Mouse (Mus musculus): ENCODE measurements around the gene Olfr1386. TPM values are rescaled to one million over a fixed set of nuclear protein-coding genes. Genes with fewer than 3 reads are reported as not detected.
"Not testable (repeated sequence)": the region's sequence is repeated elsewhere in the genome, so short reads cannot be mapped to it uniquely, and the experiment has no call there.

The Olfr1386 gene
- polyA plus RNA-seq (2014; fragmentation: Nextera tagmentation; extraction: Ambion mirVana): not detected in 2 replicates

DNA sequence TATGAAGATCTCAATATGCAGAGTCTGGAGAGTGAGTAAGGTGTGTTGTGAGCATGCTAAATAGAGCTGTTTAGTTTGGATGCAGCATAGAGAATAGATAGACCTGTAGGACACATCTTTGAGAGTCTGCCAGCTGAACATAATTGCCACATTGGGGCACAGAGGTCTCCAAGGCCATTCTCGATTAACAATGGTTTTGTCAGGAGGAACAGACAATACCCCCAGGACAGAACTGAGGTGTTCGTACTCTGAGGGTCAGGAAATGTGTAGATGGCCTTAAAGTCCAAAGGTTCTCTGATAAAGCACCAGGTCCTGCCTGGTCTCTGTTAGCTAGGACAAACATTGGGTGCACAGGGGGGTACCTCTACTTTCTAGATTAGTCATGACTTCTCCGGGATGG lies at the start of gene Olfr1386:
Gene Olfr1386, plus strand, starts transcription at position 301 of the 400 bp plus-strand sequence.
- not testable (repeated sequence) for H3K4me1 ChIP-seq (ENCODE audit: insufficient read depth); H3K4me2 ChIP-seq; DNase-seq; H3K9ac ChIP-seq; ATAC-seq (ENCODE audit: insufficient read depth); H3K27ac ChIP-seq (ENCODE audit: low read depth); H3K36me3 ChIP-seq (ENCODE audit: insufficient read depth); H3K9me3 ChIP-seq (ENCODE audit: low read depth, low read length); H3K4me3 ChIP-seq (ENCODE audit: low read depth, low read length); H3K27me3 ChIP-seq (ENCODE audit: insufficient read depth, low read length)
- 73% methylated on average over 2 of the region's 3 CpGs for WGBS

DNA sequence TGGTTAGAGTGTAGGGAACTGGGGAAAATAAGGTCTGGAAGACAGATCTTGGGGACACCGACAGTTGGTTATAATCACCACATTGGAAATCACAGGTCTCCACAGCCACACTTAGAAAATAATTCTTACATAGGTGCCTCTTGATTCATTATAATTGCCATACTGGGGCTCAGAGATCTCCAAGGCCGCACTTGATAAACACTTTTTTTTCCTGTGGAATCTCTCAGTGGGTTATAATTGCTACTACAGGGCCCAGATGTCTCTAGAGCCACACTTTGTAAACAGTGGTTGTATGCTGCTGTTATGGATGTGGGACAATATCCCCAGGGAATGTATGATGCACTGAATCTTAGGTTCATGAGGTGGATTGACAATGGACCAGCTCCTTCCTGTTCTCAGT lies 42.1 kb upstream of the Olfr1386 start, which contains the start of gene Olfr1389:
Gene Olfr1389, plus strand, starts transcription at position 301 of the 400 bp plus-strand sequence.
- Histone ChIP-seq H3K4me1 (ENCODE audit: insufficient read depth) (no peaks in the 10 kb centered on the region), H3K4me2 (no peak within 1 kb of the TSS), H3K9me3 (ENCODE audit: low read depth, low read length) (no peaks in the 10 kb centered on the region), H3K36me3 (ENCODE audit: insufficient read depth) (no peaks in the 10 kb centered on the region), H3K9ac (no peak within 1 kb of the TSS), H3K27ac (ENCODE audit: low read depth) (no peak within 1 kb of the TSS), H3K4me3 (ENCODE audit: low read depth, low read length) (no peak within 1 kb of the TSS), H3K27me3 (ENCODE audit: insufficient read depth, low read length) (no peaks in the 10 kb centered on the region)
- 84% methylated on average over 2 of the region's 2 CpGs for WGBS
- no peak for ATAC-seq (ENCODE audit: insufficient read depth)
- no peak for DNase-seq
- no peak for TF ChIP-seq CTCF (IDR thresholded peaks at IDR 0.05; ENCODE audit: low read depth)

DNA sequence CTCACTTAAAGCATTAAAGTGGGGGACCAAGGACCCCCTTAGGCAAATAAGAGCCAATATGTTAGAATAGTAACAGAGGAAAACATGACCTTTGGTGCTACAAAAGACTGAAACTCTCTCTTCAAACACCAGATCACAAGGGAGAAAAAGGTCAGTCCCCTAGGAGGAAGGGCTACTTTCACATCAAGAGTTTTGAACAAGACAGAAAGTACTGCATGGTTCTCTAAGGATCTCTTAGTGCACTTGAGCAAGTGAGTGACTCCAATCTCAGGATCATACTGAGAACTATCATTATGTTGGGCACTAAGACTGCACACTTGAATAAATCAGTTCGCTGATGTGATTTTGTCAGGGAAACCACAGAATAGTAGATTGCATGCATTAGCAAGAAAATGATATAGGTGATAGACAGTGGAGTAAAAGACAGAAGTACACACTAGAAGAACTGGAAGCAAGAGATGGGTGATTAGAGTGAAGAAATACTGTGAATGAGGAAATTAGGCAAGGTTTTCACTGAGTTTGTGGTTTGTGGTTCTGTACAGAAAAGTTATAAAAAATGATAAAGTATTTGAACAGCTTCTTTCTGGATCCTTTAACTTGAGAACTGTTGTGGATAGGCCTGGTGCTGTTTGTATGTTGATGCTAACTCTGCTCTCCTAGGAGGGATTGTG lies 39.5 kb upstream of the Olfr1386 start:
- no peaks in the 10 kb centered on the region for H3K36me3 ChIP-seq (ENCODE audit: insufficient read depth)
- H3K4me1 ChIP-seq (ENCODE audit: insufficient read depth): no peaks in the 10 kb centered on the region
- ATAC-seq (ENCODE audit: insufficient read depth): no peak
- no peak overlapping the region for H3K4me2 ChIP-seq
- no peak for DNase-seq
- no peak for TF ChIP-seq CTCF (IDR thresholded peaks at IDR 0.05; ENCODE audit: low read depth)
- no peaks in the 10 kb centered on the region for H3K27me3 ChIP-seq (ENCODE audit: insufficient read depth, low read length)
- H3K9ac ChIP-seq: no peak overlapping the region
- H3K4me3 ChIP-seq (ENCODE audit: low read depth, low read length): no peak overlapping the region
- H3K9me3 ChIP-seq (ENCODE audit: low read depth, low read length): no peaks in the 10 kb centered on the region
- WGBS: 88% methylated on average over 1 of the region's 1 CpGs
- no peak overlapping the region for H3K27ac ChIP-seq (ENCODE audit: low read depth)

DNA sequence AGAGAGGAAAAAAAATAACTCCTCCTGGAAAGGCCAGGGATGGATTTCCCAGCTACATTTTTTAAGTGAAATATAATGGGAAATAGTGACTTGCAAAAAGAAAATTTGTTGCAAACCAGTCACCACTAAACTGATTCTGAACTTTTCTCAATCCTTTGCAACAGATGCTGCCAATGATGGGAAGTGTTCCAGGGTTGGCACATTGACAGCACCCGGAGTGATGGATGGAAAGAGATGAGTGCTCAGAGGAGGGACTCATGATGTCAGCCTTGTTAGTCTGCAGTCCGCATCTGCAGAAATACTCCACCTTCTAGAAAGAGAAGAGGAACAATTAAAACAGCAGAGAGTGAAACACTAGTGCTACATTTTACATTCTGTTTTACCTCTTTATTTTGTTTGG lies 35.2 kb upstream of the Olfr1386 start:
- no peak for ATAC-seq (ENCODE audit: insufficient read depth)
- Histone ChIP-seq H3K4me1 (ENCODE audit: insufficient read depth) (no peaks in the 10 kb centered on the region), H3K27me3 (ENCODE audit: insufficient read depth, low read length) (no peaks in the 10 kb centered on the region), H3K36me3 (ENCODE audit: insufficient read depth) (no peaks in the 10 kb centered on the region), H3K4me2 (no peak overlapping the region), H3K9ac (no peak overlapping the region), H3K4me3 (ENCODE audit: low read depth, low read length) (no peak overlapping the region), H3K9me3 (ENCODE audit: low read depth, low read length) (no peaks in the 10 kb centered on the region), H3K27ac (ENCODE audit: low read depth) (no peak overlapping the region)
- TF ChIP-seq CTCF (IDR thresholded peaks at IDR 0.05; ENCODE audit: low read depth): no peak
- DNase-seq: no peak
- 79% methylated on average over 2 of the region's 2 CpGs for WGBS

DNA sequence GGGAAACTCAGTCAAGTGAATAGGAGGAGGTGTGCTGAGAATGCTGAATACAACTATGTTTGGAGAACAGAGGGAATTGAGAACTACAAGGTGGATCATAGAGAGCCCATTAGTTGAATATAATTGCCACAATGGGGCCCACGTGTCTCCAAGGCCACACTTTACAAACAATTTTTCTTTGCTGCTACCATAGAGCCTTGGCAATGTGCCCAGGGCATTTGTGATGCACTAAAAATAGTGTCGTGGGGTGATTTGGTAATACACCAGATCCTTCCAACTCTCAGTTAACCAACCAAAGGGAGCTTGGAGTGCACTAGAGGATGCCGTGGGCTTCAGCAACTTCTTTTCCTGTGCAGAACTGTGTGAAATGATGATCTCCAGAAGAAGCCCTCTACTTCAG lies 28.4 kb upstream of the Olfr1386 start, which contains the start of gene Olfr1388:
Gene Olfr1388, plus strand, starts transcription at position 214 of the 400 bp plus-strand sequence.
- ATAC-seq (ENCODE audit: insufficient read depth) (no peak), DNase-seq (peak; percentile 34)
- Histone ChIP-seq H3K36me3 (ENCODE audit: insufficient read depth) (no peaks in the 10 kb centered on the region), H3K4me3 (ENCODE audit: low read depth, low read length) (no peak within 1 kb of the TSS), H3K27ac (ENCODE audit: low read depth) (no peak within 1 kb of the TSS), H3K9ac (no peak within 1 kb of the TSS), H3K27me3 (ENCODE audit: insufficient read depth, low read length) (no peaks in the 10 kb centered on the region), H3K9me3 (ENCODE audit: low read depth, low read length) (no peaks in the 10 kb centered on the region), H3K4me2 (no peak within 1 kb of the TSS), H3K4me1 (ENCODE audit: insufficient read depth) (no peaks in the 10 kb centered on the region)
- WGBS: 47% methylated on average over 3 of the region's 3 CpGs
- TF ChIP-seq CTCF (IDR thresholded peaks at IDR 0.05; ENCODE audit: low read depth): no peak

GRCm38 (mm10) chr11:49455043-49455442 lies 9.8 kb upstream of the Olfr1386 start, which contains the start of gene Olfr1387:
Gene Olfr1387 (plus strand): TSS chr11:49455343.
- Histone ChIP-seq H3K36me3 (ENCODE audit: insufficient read depth) (no peaks in the 10 kb centered on the region), H3K4me3 (ENCODE audit: low read depth, low read length) (no peak within 1 kb of the TSS), H3K4me2 (no peak within 1 kb of the TSS), H3K9me3 (ENCODE audit: low read depth, low read length) (no peaks in the 10 kb centered on the region), H3K4me1 (ENCODE audit: insufficient read depth) (no peaks in the 10 kb centered on the region), H3K9ac (no peak within 1 kb of the TSS), H3K27me3 (ENCODE audit: insufficient read depth, low read length) (no peaks in the 10 kb centered on the region), H3K27ac (ENCODE audit: low read depth) (no peak within 1 kb of the TSS)
- DNase-seq (no peak), ATAC-seq (ENCODE audit: insufficient read depth) (no peak)
- WGBS: 76% methylated on average over 1 of the region's 1 CpGs
- TF ChIP-seq CTCF (IDR thresholded peaks at IDR 0.05; ENCODE audit: low read depth): no peak

DNA sequence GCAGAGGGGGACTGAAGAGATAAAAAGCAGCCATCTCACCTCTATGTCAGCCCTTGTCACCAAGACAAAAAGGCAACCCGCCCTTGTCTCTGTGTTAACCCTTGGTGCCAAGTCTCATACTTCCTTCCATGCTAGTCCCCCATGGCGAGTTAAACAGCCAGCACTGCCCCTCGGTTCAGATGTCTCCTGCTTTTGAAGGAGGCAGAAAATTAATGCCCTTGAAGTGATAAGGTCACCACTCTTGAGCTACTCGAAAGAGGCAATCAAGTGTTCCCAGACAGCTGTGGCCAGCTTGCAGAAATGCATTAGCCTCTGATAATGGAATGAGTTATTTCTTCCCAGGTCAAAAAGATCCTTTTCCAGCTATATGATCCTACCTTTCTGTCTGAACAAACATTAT lies 21.1 kb downstream of the Olfr1386 start:
- Histone ChIP-seq H3K9me3 (ENCODE audit: low read depth, low read length) (no peaks in the 10 kb centered on the region), H3K4me1 (ENCODE audit: insufficient read depth) (no peaks in the 10 kb centered on the region), H3K27me3 (ENCODE audit: insufficient read depth, low read length) (no peaks in the 10 kb centered on the region), H3K9ac (no peak overlapping the region), H3K4me3 (ENCODE audit: low read depth, low read length) (no peak overlapping the region), H3K4me2 (no peak overlapping the region), H3K36me3 (ENCODE audit: insufficient read depth) (no peaks in the 10 kb centered on the region), H3K27ac (ENCODE audit: low read depth) (no peak overlapping the region)
- 31% methylated on average over 4 of the region's 4 CpGs for WGBS
- TF ChIP-seq CTCF (IDR thresholded peaks at IDR 0.05; ENCODE audit: low read depth): no peak
- no peak for DNase-seq
- no peak for ATAC-seq (ENCODE audit: insufficient read depth)

DNA sequence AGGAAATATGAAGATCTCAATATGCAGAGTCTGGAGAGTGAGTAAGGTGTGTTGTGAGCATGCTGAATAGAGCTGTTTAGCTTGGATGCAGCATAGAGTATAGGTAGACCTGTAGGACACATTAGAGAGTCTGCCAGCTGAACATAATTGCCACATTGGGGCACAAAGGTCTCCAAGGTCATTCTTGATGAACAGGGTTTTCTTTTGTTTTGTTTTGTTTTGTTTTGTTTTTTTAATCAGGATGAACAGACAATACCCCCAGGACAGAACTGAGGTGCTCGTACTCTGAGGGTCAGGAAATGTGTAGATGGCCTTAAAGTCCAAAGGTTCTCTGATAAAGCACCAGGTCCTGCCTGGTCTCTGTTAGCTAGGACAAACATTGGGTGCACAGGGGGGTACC lies 23.9 kb downstream of the Olfr1386 start, which contains the start of gene Olfr1385:
Gene Olfr1385, plus strand, starts transcription at position 301 of the 400 bp plus-strand sequence.
- WGBS: 81% methylated on average over 1 of the region's 1 CpGs
- H3K4me3 ChIP-seq (ENCODE audit: low read depth, low read length); H3K4me2 ChIP-seq; H3K9me3 ChIP-seq (ENCODE audit: low read depth, low read length); H3K36me3 ChIP-seq (ENCODE audit: insufficient read depth); DNase-seq; H3K9ac ChIP-seq; H3K27me3 ChIP-seq (ENCODE audit: insufficient read depth, low read length); H3K27ac ChIP-seq (ENCODE audit: low read depth); H3K4me1 ChIP-seq (ENCODE audit: insufficient read depth); ATAC-seq (ENCODE audit: insufficient read depth): not testable (repeated sequence)

Data from lung, embryonic 14.5 days (tissue).